Mouse (Mus musculus) hindbrain, embryonic 11.5 days (tissue): Measurements from ENCODE around the gene Ica1l. TPM values are rescaled to one million over a fixed set of nuclear protein-coding genes. Genes with fewer than 3 reads are reported as not detected.
A peak's percentile ranks its signal among the peaks of the same experiment; 100 is the strongest.

Experiments
- ATAC-seq: fragments of 200-750 bp; cut with Nextera tagmentation; 2 replicates; pipeline ENCODE4 v1.8.0; 2017; ENCODE audit warnings: mild to moderate bottlenecking, moderate TSS enrichment, moderate library complexity; ENCODE audit not compliant: low FRiP score
- DNase-seq: peaks from one replicate; pipeline ENCODE4 v3.0.0-alpha.2; 2015; ENCODE audit warnings: low spot score
- H3K27ac ChIP-seq: fragments of 300-500 bp; sonication (generic); 2 replicates; pipeline ENCODE4 v1.5.1; 2014; ENCODE audit warnings: mild to moderate bottlenecking, low read depth, low read length
- H3K27me3 ChIP-seq: fragments of 300-500 bp; sonication (generic); 2 replicates; pipeline ENCODE4 v1.6.1; 2014; ENCODE audit warnings: mild to moderate bottlenecking, low read length, moderate library complexity, mixed read lengths; ENCODE audit not compliant: control insufficient read depth, insufficient read depth
- H3K36me3 ChIP-seq: fragments of 300-500 bp; sonication (generic); 2 replicates; pipeline ENCODE4 v1.6.1; 2014; ENCODE audit warnings: mild to moderate bottlenecking, low read length, moderate library complexity, mixed read lengths; ENCODE audit not compliant: control insufficient read depth, insufficient read depth
- H3K4me1 ChIP-seq: fragments of 300-500 bp; sonication (generic); replicated peaks from 2 replicates; pipeline ENCODE4 v1.6.1; 2014; ENCODE audit warnings: low read length, mixed read lengths; ENCODE audit not compliant: control insufficient read depth, insufficient read depth
- H3K4me2 ChIP-seq: fragments of 300-500 bp; sonication (generic); replicated peaks from 2 replicates; pipeline ENCODE4 v1.6.1; 2014; ENCODE audit warnings: mild to moderate bottlenecking, low read depth, low read length
- H3K4me3 ChIP-seq: fragments of 300-500 bp; sonication (generic); 2 replicates; pipeline ENCODE4 v1.5.1; 2014; ENCODE audit warnings: low read depth, low read length
- H3K9ac ChIP-seq: fragments of 300-500 bp; sonication (generic); 2 replicates; pipeline ENCODE4 v1.6.1; 2014; ENCODE audit warnings: low read depth, low read length
- H3K9me3 ChIP-seq: fragments of 300-500 bp; sonication (generic); 2 replicates; pipeline ENCODE4 v1.6.1; 2016; ENCODE audit warnings: low read length; ENCODE audit not compliant: control insufficient read depth
- WGBS: fragments of 180-500 bp; shearing (Covaris S2); extraction: QIAGEN DNeasy Blood & Tissue Kit; methylation state at CpG from one replicate; pipeline ENCODE4 v1.1.7; 2014; 5-methylcytosine and 5-hydroxymethylcytosine counted together
- polyA plus RNA-seq: library from polyadenylated mRNA; unstranded; fragments of >200 nt; fragmentation: Nextera tagmentation; extraction: Ambion mirVana; gene quantifications from 2 replicates; pipeline ENCODE4 v1.2.1, GENCODE M21; 2014

Ica1l gene
- polyA plus RNA-seq, 1 experiment from 2014 or later, result 4.5 TPM

DNA sequence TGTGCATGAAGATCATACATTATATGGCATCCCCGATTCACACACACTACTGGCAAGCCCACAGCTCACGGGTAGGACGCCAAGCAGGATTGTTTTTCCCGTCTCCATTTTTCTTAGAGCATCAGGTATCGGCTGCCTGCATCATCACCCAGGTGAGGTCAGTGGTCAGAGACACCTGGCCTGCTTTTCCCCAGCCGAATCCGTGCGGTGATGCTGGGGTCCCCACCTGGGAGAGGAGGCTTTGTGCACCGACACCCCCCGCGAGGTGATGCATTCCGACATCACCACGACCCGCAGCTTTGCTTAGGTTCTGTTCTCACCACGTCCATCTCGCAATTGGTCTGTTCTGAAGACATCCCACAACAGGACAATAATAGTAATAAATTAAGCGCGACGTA, 587 bp downstream of the Ica1l start:
- WGBS, result 4% methylated on average over 19 of the region's 19 CpGs
- Histone ChIP-seq H3K4me2 (peak overlapping the region; percentile 88), H3K27me3 (peaks cover 8% of the 10 kb centered on the region; the same call in 1 of the 2 replicates), H3K36me3 (no peaks in the 10 kb centered on the region), H3K4me3 (peak overlapping the region; percentile 68), H3K27ac (no peak overlapping the region), H3K4me1 (no peaks in the 10 kb centered on the region; the same call in 1 of the 2 replicates), H3K9me3 (no peaks in the 10 kb centered on the region), H3K9ac (peak overlapping the region; percentile 83)
- no peak for DNase-seq
- peak; percentile 39; the same call in 1 of the 2 replicates for ATAC-seq

DNA sequence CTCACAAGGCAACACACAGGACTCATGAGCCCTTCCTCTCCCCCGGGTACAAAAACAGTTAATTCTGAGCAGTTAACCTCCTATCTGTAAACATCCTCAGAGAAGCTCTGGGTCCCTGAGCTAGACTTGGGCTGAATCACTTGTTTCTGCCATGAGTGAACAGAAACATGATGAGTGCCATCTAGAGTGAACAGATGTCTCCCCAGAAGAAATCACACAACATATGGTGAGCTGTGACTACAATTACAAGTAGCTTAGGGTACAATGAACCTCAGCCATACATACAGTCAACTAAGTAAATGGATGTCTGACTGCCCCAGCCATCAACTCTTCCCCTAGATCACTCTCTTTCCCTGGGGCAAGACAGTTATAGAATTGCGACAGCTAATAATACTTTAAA, 7.9 kb downstream of the Ica1l start:
- Histone ChIP-seq H3K27me3 (no peaks in the 10 kb centered on the region), H3K4me3 (no peak overlapping the region), H3K36me3 (no peaks in the 10 kb centered on the region), H3K9ac (no peak overlapping the region), H3K27ac (no peak overlapping the region), H3K4me1 (no peaks in the 10 kb centered on the region), H3K4me2 (no peak overlapping the region), H3K9me3 (no peaks in the 10 kb centered on the region)
- ATAC-seq (no peak), DNase-seq (no peak)
- WGBS, result 85% methylated on average over 2 of the region's 2 CpGs

DNA sequence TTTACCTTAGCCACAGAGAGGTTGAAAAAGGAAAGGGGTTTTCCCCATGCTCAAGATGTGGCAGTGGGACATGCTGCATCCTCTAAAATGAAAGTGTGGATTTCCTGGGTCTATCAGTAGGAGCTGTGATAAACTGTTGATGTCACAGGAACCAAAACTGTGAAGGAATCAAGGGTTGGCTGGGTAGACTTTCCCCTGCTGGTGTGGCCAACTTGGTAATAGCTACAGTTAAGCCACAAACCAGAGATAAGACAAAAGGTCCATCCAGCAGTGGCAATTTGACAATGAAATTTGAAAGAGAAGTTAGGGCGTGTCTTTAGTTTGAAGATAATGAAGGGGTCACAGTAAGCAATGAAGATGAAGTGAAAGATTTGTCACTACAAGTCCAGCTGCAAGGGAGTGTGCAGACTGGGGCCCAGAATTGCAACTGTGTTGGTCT, 25.9 kb downstream of the Ica1l start:
- Histone ChIP-seq H3K27ac (no peak overlapping the region), H3K4me2 (no peak overlapping the region), H3K9me3 (no peaks in the 10 kb centered on the region), H3K4me1 (no peaks in the 10 kb centered on the region), H3K27me3 (no peaks in the 10 kb centered on the region), H3K9ac (no peak overlapping the region), H3K36me3 (no peaks in the 10 kb centered on the region), H3K4me3 (no peak overlapping the region)
- no peak for ATAC-seq
- no peak for DNase-seq
- WGBS, result 91% methylated on average over 1 of the region's 1 CpGs

DNA sequence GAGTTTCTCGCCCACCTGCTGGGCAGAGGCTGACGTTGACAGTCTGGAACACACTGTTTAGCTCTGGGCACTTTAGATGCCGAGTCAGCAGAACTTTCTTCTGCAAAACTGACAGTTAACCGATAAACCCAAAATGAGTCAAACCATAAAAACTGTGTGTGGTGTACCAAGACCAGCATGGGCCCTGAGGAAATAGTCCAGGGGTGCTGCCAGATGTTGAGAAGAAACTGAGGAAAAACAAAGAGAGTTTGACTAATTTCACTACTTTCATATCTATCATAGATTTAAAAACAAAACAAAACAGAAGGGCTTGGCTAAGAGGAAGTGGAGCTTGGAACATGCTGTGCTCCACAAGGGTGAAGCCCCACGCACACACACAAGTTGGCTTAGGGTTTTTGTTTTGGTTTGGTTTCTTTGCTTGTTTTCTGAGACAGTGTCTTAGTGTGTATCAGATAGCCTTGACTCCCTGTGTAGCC, 26.8 kb downstream of the Ica1l start:
- DNase-seq, result no peak
- 73% methylated on average over 5 of the region's 5 CpGs for WGBS

DNA sequence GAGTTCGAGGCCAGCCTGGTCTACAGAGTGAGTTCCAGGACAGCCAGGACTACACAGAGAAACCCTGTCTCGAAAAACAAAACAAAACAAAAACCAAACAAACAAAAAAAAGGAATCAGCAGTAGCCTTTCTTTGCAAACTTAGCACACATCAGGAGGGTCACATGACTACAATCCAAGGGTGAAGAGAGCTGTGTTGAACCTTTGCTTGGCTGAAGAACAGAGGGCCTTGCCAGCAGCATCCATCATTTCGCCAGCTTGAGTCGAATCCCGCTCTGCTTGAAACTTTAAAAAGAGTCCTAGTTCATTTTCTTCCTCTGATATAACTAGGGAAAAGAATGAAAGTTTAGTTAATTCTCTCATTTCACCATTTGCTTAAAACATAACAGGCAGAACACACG, 27.5 kb downstream of the Ica1l start:
- no peak for ATAC-seq

More for the DNA sequence above, 26.8 kb downstream of the Ica1l start:
- Histone ChIP-seq H3K27ac (no peak overlapping the region), H3K4me1 (no peaks in the 10 kb centered on the region), H3K4me2 (no peak overlapping the region), H3K36me3 (no peaks in the 10 kb centered on the region), H3K4me3 (no peak overlapping the region), H3K27me3 (no peaks in the 10 kb centered on the region), H3K9me3 (no peaks in the 10 kb centered on the region), H3K9ac (no peak overlapping the region)
- ATAC-seq, result no peak

DNA sequence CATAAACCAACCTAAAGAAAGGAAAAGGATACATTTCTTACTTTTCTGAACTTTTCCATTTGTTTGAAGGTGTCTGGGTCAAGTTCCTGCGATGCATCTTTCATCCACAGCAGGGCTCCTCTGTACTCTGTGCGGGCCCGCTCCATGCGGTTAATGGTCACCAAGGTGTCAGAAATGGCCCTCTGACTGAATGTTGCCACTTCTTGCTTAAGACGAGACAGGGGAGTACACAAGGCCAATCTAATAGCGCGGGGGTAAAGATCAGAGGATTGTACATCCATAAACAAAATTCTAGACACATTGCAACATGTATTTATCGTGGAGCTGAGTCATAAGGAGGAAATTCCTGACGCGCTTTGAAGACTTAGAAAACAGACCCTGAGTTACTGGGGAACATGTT, 29.2 kb downstream of the Ica1l start:
- Histone ChIP-seq H3K4me2 (no peak overlapping the region), H3K27me3 (no peaks in the 10 kb centered on the region), H3K36me3 (no peaks in the 10 kb centered on the region), H3K9me3 (no peaks in the 10 kb centered on the region), H3K27ac (no peak overlapping the region), H3K9ac (no peak overlapping the region), H3K4me1 (no peaks in the 10 kb centered on the region), H3K4me3 (no peak overlapping the region)
- no peak for DNase-seq
- WGBS, result 92% methylated on average over 10 of the region's 10 CpGs
- no peak for ATAC-seq

More for the DNA sequence above, 27.5 kb downstream of the Ica1l start:
- no peaks in the 10 kb centered on the region for H3K9me3 ChIP-seq
- no peaks in the 10 kb centered on the region for H3K4me1 ChIP-seq
- no peak overlapping the region for H3K4me3 ChIP-seq
- no peak overlapping the region for H3K27ac ChIP-seq
- 92% methylated on average over 6 of the region's 6 CpGs for WGBS
- H3K9ac ChIP-seq, result no peak overlapping the region
- no peaks in the 10 kb centered on the region for H3K36me3 ChIP-seq
- DNase-seq, result no peak
- H3K27me3 ChIP-seq, result no peaks in the 10 kb centered on the region
- H3K4me2 ChIP-seq, result no peak overlapping the region

DNA sequence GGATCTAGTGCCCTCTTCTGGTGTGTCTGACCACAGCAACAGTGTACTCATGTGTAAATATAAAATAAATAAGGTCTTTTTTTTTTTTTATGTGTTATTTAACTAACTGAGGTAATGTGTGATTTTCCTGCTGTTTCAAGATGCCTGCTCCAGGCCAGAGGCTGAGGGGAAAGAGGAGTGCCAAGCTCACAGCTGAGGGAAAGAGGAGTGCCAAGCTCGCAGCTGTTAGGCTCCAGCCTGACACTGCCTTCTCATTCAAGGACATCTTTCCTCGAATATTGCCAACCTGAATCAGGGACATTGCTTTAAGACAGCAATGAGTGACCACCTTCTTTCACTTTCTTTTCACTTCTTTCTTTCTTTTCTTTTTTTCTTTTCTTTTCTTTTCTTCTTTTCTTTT, 34.2 kb downstream of the Ica1l start:
- Histone ChIP-seq H3K4me3 (no peak overlapping the region), H3K4me1 (no peaks in the 10 kb centered on the region), H3K4me2 (no peak overlapping the region), H3K36me3 (no peaks in the 10 kb centered on the region), H3K9ac (no peak overlapping the region), H3K27ac (no peak overlapping the region), H3K9me3 (no peaks in the 10 kb centered on the region), H3K27me3 (no peaks in the 10 kb centered on the region)
- 82% methylated on average over 2 of the region's 2 CpGs for WGBS
- no peak for ATAC-seq
- DNase-seq, result no peak

DNA sequence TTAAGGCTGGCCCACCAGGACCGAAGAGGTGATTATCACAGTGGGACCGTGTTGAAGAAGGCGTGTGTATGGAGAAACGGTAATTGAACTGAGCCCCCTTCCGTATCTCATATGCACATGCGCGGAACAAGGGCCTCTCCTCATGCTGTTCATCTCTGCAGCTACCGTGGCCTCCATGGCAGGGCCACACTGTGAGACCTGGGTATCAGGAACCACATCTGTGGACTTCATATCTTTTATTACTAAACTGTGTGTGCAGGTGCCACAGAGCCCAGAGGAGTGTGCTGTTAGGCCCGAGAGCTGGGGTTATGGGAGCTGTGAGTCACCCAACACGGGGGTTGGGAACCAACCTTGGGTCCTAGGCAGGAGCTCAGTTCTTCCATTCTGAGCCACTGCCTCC, 35.6 kb downstream of the Ica1l start:
- DNase-seq (no peak), ATAC-seq (no peak)
- H3K36me3 ChIP-seq, result no peaks in the 10 kb centered on the region
- H3K9ac ChIP-seq, result no peak overlapping the region
- no peaks in the 10 kb centered on the region for H3K4me1 ChIP-seq
- no peak overlapping the region for H3K27ac ChIP-seq
- H3K27me3 ChIP-seq, result no peaks in the 10 kb centered on the region
- H3K4me3 ChIP-seq, result no peak overlapping the region
- H3K9me3 ChIP-seq, result no peaks in the 10 kb centered on the region
- no peak overlapping the region for H3K4me2 ChIP-seq
- WGBS, result 89% methylated on average over 10 of the region's 10 CpGs

DNA sequence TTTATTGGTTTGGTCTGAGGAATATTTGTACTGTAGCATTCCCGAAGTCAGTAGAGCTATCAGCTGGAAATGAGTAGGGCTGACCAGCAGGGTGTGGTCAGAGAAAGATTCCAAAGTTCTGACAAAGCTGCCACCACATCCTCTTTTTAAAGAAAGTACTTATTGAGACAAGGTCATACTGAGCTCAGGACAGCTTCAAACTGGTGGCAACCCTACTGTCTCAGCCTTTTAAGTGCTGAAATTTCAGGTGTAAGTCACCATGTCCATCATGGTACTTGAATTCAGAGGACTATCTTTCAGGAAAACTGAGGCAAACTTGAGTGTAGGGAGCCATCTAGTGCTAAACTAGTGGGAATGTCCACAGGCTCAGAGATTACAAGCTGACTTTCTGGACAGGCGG, 42.7 kb downstream of the Ica1l start:
- WGBS, result 62% methylated on average over 2 of the region's 2 CpGs
- Histone ChIP-seq H3K9ac (no peak overlapping the region), H3K27me3 (no peaks in the 10 kb centered on the region), H3K4me3 (no peak overlapping the region), H3K36me3 (no peaks in the 10 kb centered on the region), H3K27ac (no peak overlapping the region), H3K4me2 (no peak overlapping the region), H3K9me3 (no peaks in the 10 kb centered on the region), H3K4me1 (no peaks in the 10 kb centered on the region)
- DNase-seq, result no peak
- ATAC-seq, result no peak
